8 mouse cellular contexts compared by ENCODE assay signal in genomic region chr19:3451170-3451569, GRCm38 (mm10). TPM values are rescaled to one million over a fixed set of nuclear protein-coding genes. Genes with fewer than 3 reads are reported as not detected.
A peak's percentile ranks its signal among the peaks of the same experiment; 100 is the strongest.
DNase-seq lines count a peak whose midpoint lies in the region; ATAC-seq lines count a peak whose summit lies in the region.

No protein-coding gene starts in this region.

- no peak overlapping the region for H3K4me2 ChIP-seq in forebrain, embryonic 16.5 days (ENCODE audit: low read length)
- H3K4me2 ChIP-seq in intestine, embryonic 14.5 days (ENCODE audit: low read length) = no peak overlapping the region

- peak; percentile 87 for ATAC-seq in forebrain, embryonic 16.5 days
- peak; percentile 61; the same call in 1 of the 2 replicates for ATAC-seq in intestine, embryonic 14.5 days (replicated peaks; ENCODE audit: low FRiP score, low TSS enrichment, low read depth)

- H3K4me1 ChIP-seq in heart, embryonic 10.5 days = 0 out of 2 replicates have a peak, but pooled peaks cover 8% of the 10 kb centered on the region
- H3K4me1 ChIP-seq in forebrain, embryonic 16.5 days (replicated peaks; ENCODE audit: control insufficient read depth, insufficient read depth, low read length) = peaks cover 3% of the 10 kb centered on the region; the same call in 1 of the 2 replicates
- no peaks in the 10 kb centered on the region for H3K4me1 ChIP-seq in intestine, embryonic 14.5 days (replicated peaks; ENCODE audit: control insufficient read depth, insufficient read depth, low read length)
- H3K4me1 ChIP-seq in midbrain, embryonic 10.5 days = no peaks in the 10 kb centered on the region

- WGBS in heart, embryonic 10.5 days = 35% methylated on average over 6 of the region's 6 CpGs
- WGBS in forebrain, embryonic 16.5 days = 15% methylated on average over 6 of the region's 6 CpGs
- 22% methylated on average over 6 of the region's 6 CpGs for WGBS in intestine, embryonic 14.5 days
- 35% methylated on average over 6 of the region's 6 CpGs for WGBS in midbrain, embryonic 10.5 days

- H3K4me3 ChIP-seq in heart, embryonic 10.5 days = no peak overlapping the region
- no peak overlapping the region for H3K4me3 ChIP-seq in forebrain, embryonic 16.5 days (replicated peaks; ENCODE audit: low read length)
- no peak overlapping the region for H3K4me3 ChIP-seq in intestine, embryonic 14.5 days (ENCODE audit: low read depth, low read length)
- no peak overlapping the region for H3K4me3 ChIP-seq in midbrain, embryonic 10.5 days

- H3K36me3 ChIP-seq in heart, embryonic 10.5 days = peaks cover 32% of the 10 kb centered on the region
- peaks cover 12% of the 10 kb centered on the region for H3K36me3 ChIP-seq in forebrain, embryonic 16.5 days (ENCODE audit: control insufficient read depth, insufficient read depth)
- peaks cover 33% of the 10 kb centered on the region for H3K36me3 ChIP-seq in intestine, embryonic 14.5 days (ENCODE audit: control insufficient read depth, insufficient read depth, low read length)
- H3K36me3 ChIP-seq in midbrain, embryonic 10.5 days = peaks cover 33% of the 10 kb centered on the region

- H3K27ac ChIP-seq in heart, embryonic 10.5 days = no peak overlapping the region
- H3K27ac ChIP-seq in forebrain, embryonic 16.5 days (ENCODE audit: low read length) = no peak overlapping the region
- no peak overlapping the region for H3K27ac ChIP-seq in intestine, embryonic 14.5 days (ENCODE audit: low read depth)
- H3K27ac ChIP-seq in midbrain, embryonic 10.5 days (replicated peaks) = no peak overlapping the region

- H3K9me3 ChIP-seq in heart, embryonic 10.5 days = no peaks in the 10 kb centered on the region
- no peaks in the 10 kb centered on the region for H3K9me3 ChIP-seq in forebrain, embryonic 16.5 days (ENCODE audit: control insufficient read depth, low read length)
- H3K9me3 ChIP-seq in intestine, embryonic 14.5 days (ENCODE audit: control insufficient read depth, low read length) = no peaks in the 10 kb centered on the region
- H3K9me3 ChIP-seq in midbrain, embryonic 10.5 days (replicated peaks) = no peaks in the 10 kb centered on the region

- H3K27me3 ChIP-seq in heart, embryonic 10.5 days (ENCODE audit: insufficient read depth, poor library complexity, severe bottlenecking) = no peaks in the 10 kb centered on the region
- H3K27me3 ChIP-seq in forebrain, embryonic 16.5 days (replicated peaks; ENCODE audit: control insufficient read depth, insufficient read depth, low read length) = no peaks in the 10 kb centered on the region
- H3K27me3 ChIP-seq in intestine, embryonic 14.5 days (replicated peaks; ENCODE audit: control insufficient read depth, insufficient read depth, low read length) = no peaks in the 10 kb centered on the region
- H3K27me3 ChIP-seq in midbrain, embryonic 10.5 days (ENCODE audit: low read depth, poor library complexity, severe bottlenecking) = no peaks in the 10 kb centered on the region

- DNase-seq in heart, adult 18-20 months = peak; percentile 59 to 82
- no peak for DNase-seq in heart, embryonic 10.5 days (ENCODE audit: low spot score)
- peak; percentile 56 to 58 for DNase-seq in cerebellum, adult 18-20 months
- DNase-seq in intestine, embryonic 14.5 days (ENCODE audit: low spot score) = peak; percentile 75
- peak; percentile 33 to 44 for DNase-seq in left cerebral cortex, adult 8-10 months (ENCODE audit: low spot score in 2 of 2)
- DNase-seq in midbrain, embryonic 10.5 days (ENCODE audit: low spot score) = peak; percentile 63
- peak; percentile 49 for DNase-seq in skeletal muscle tissue, adult 2 months (ENCODE audit: low read depth, low spot score)

- no peak overlapping the region for H3K9ac ChIP-seq in forebrain, embryonic 16.5 days (replicated peaks; ENCODE audit: low read depth, low read length)
- no peak overlapping the region for H3K9ac ChIP-seq in intestine, embryonic 14.5 days (ENCODE audit: low read length)

RNA-seq across cellular contexts. Expression of gene Gal, which starts 36.8 kb away (rescaled TPM):
- not detected for total RNA-seq in heart, adult 18-20 months (2021)
- 13.5 and 14.9 TPM in 2 replicates for polyA plus RNA-seq in heart, embryonic 10.5 days (2016; fragmentation: Nextera tagmentation; extraction: Ambion mirVana)
- polyA plus RNA-seq in forebrain, embryonic 16.5 days (2015; fragmentation: Nextera tagmentation; extraction: Ambion mirVana) = 2.2 and 9.8 TPM in 2 replicates
- polyA plus RNA-seq in intestine, embryonic 14.5 days (2014; fragmentation: Nextera tagmentation; extraction: Ambion mirVana) = 21.2 and 25.2 TPM in 2 replicates
- 1 to 10 TPM in 3 of 4 experiments, under 1 TPM in 1; 0.82 to 3.3 (median 1.6) TPM for total RNA-seq in left cerebral cortex, adult 8-10 months (2022)
- 4.4 and 6.1 TPM in 2 replicates for polyA plus RNA-seq in midbrain, embryonic 10.5 days (2016; fragmentation: Nextera tagmentation; extraction: Ambion mirVana)
